Mouse (Mus musculus) brain, embryonic 14.5 days (tissue): ENCODE data around the gene Cnp.

Experiments
- CTCF ChIP-seq: fragments of 200-500 bp; IDR thresholded peaks from 2 replicates; pipeline ENCODE4 v1.5.1; 2012; ENCODE audit warnings: inconsistent platforms, mild to moderate bottlenecking, moderate library complexity, borderline replicate concordance; ENCODE audit not compliant: insufficient read depth, insufficient read length; ENCODE audit errors: extremely low read depth
- POLR2A ChIP-seq: fragments of 200-500 bp; IDR thresholded peaks from 2 replicates; pipeline ENCODE4 v1.6.1; 2012; ENCODE audit warnings: mild to moderate bottlenecking, inconsistent platforms, borderline replicate concordance; ENCODE audit not compliant: poor library complexity, insufficient read depth, insufficient read length, severe bottlenecking; ENCODE audit errors: extremely low read depth

DNA sequence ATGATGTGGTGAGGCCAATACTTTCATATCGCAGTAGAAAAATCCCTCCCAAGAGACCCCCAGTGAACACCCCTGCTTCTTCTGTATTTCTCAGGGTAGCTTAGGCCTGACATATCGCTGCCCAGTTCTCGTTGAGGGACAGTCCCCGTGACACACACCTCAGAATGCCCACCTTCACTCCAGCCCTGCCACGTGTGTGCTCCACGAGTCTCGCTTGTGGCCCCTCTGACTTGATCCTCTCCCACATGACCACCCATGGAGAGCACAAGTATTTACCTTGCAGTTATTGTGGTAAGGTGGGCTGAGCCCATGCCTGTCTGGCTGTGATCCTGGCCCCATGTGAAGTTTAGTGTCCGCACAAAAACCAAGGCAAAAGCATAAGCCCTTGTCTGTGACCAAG, 6.0 kb upstream of the Cnp start:
- TF ChIP-seq POLR2A: no peak
- TF ChIP-seq CTCF: no peak
